In the genomic region with DNA sequence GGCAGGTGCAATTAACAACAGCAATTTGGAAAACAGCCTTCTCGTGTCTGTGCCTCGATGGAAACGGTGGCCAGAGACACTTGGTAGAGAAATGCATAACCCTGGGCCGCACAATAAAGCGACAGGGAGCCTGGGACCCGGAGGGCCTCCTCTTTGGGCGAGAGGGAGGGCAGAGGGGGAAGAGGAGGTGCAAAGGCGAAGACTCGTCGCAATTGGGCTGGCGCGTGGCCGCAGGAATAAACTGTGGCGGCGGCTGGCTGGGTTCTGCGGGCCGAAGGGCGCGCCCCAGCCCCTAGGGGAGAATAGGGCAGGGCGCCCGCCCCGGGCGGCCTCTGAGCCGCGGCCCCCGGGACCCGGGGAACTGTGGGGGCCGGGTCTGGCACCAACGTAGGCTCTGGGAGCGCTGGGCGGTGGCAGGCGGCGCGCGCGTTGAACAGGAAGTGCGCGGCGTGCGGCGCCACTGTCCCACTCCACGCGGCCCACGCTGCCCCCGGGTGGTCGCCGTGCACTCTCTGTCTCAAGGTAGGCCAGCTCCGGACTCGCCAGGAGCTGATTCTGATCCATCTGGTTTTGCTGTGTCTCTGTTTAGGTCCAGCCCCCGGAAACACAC, we compare ENCODE assay signal across 8 mouse cellular contexts. TPM values are rescaled to one million over a fixed set of nuclear protein-coding genes. Genes with fewer than 3 reads are reported as not detected.
DNase-seq lines count a peak whose midpoint lies in the region; ATAC-seq lines count a peak whose summit lies in the region.

TSS of gene Prkag2 (minus strand) at position 127 of the 610 bp plus-strand sequence.

- peak within 1 kb of the TSS; percentile 96 for H3K4me2 ChIP-seq in intestine, embryonic 14.5 days (ENCODE audit: low read length)

- intact Hi-C loops in left cerebral cortex, postnatal 4 days (cut with DNase I) = no loop called here

- peak; percentile 28 for DNase-seq in WW6 (ENCODE audit: low read depth, low spot score)
- peak; percentile 58 to 61 for DNase-seq in cerebellum, postnatal 14 days
- DNase-seq in gastrocnemius, postnatal 4 days (ENCODE audit: low spot score in 2 of 2) = peak; percentile 39 to 77
- peak; percentile 86 for DNase-seq in intestine, embryonic 14.5 days (ENCODE audit: low spot score)
- peak; percentile 37 for DNase-seq in left cerebral cortex, postnatal 4 days
- DNase-seq in mesoderm, embryonic 11.5 days (ENCODE audit: low read depth, low spot score) = peak; percentile 23
- DNase-seq in spleen, adult 12 weeks (ENCODE audit: low spot score) = peak; percentile 26

- peaks cover 24% of the 10 kb centered on the region for H3K27me3 ChIP-seq in intestine, embryonic 14.5 days (replicated peaks; ENCODE audit: control insufficient read depth, insufficient read depth, low read length)

- peak; percentile 74 for ATAC-seq in intestine, embryonic 14.5 days (replicated peaks; ENCODE audit: low FRiP score, low TSS enrichment, low read depth)
- ATAC-seq in erythroid progenitor cell, adult 5-6 weeks (replicated peaks; ENCODE audit: low FRiP score, poor library complexity, severe bottlenecking) = no peak

- WGBS in intestine, embryonic 14.5 days = under 1% methylated on average over 42 of the region's 50 CpGs

- peak within 1 kb of the TSS; percentile 56 for H3K9ac ChIP-seq in intestine, embryonic 14.5 days (ENCODE audit: low read length)

- peak within 1 kb of the TSS; percentile 45 for H3K4me3 ChIP-seq in intestine, embryonic 14.5 days (ENCODE audit: low read depth, low read length)

- no peaks in the 10 kb centered on the region for H3K4me1 ChIP-seq in intestine, embryonic 14.5 days (replicated peaks; ENCODE audit: control insufficient read depth, insufficient read depth, low read length)

- H3K9me3 ChIP-seq in intestine, embryonic 14.5 days (ENCODE audit: control insufficient read depth, low read length) = no peaks in the 10 kb centered on the region

- H3K27ac ChIP-seq in intestine, embryonic 14.5 days (ENCODE audit: low read depth) = no peak within 1 kb of the TSS

- no peaks in the 10 kb centered on the region for H3K36me3 ChIP-seq in intestine, embryonic 14.5 days (ENCODE audit: control insufficient read depth, insufficient read depth, low read length)

RNA-seq across cellular contexts. Expression of gene Prkag2, which starts in this region (rescaled TPM):
- 10 to 100 TPM; 19.7 to 23.8 TPM for total RNA-seq in gastrocnemius, postnatal 4 days (2021)
- polyA plus RNA-seq in intestine, embryonic 14.5 days (2014; fragmentation: Nextera tagmentation; extraction: Ambion mirVana) = 52.1 and 54.0 TPM in 2 replicates
- 100 to 1,000 TPM; 162 to 172 TPM for total RNA-seq in left cerebral cortex, postnatal 4 days (2021)
- total RNA-seq in erythroid progenitor cell, adult 5-6 weeks (2015; ENCODE audit: low replicate concordance) = 2.5 and 7.5 TPM in 2 replicates
- total RNA-seq in erythroid progenitor cell, adult 5-6 weeks (2017; ENCODE audit: low replicate concordance) = 1.7 and 5.9 TPM in 2 replicates

Comparison
In these comparisons a context has a peak if more than half of its experiments do, and no peak if none do; other contexts are left out.
1. RNA of gene Prkag2 (total RNA-seq): 162 to 172 TPM in left cerebral cortex, postnatal 4 days; 19.7 to 23.8 TPM in gastrocnemius, postnatal 4 days and 1.7 to 7.5 TPM in erythroid progenitor cell, adult 5-6 weeks; every median in the first group is over 4 times any median in the second.
2. DNase-seq: peak in every context shown above with its lines; median percentile 86 in intestine, embryonic 14.5 days; 60 in cerebellum, postnatal 14 days; 58 in gastrocnemius, postnatal 4 days; 37 in left cerebral cortex, postnatal 4 days; 28 in WW6; 26 in spleen, adult 12 weeks; 23 in mesoderm, embryonic 11.5 days.